Mouse (Mus musculus) testis, adult 2 months (tissue): ENCODE measurements around the gene Cstf1.

Source experiments
- CTCF ChIP-seq: fragments of 200-500 bp; IDR thresholded peaks from 2 replicates; pipeline ENCODE4 v1.5.1; 2012; ENCODE audit warnings: low read depth, mild to moderate bottlenecking, inconsistent platforms, low read length, moderate library complexity; ENCODE audit not compliant: control insufficient read depth, insufficient read depth, insufficient replicate concordance
- POLR2A ChIP-seq: fragments of 200-500 bp; IDR thresholded peaks from 2 replicates; pipeline ENCODE4 v1.6.1; 2012; ENCODE audit warnings: low read depth, mild to moderate bottlenecking, inconsistent platforms, low read length, moderate library complexity; ENCODE audit not compliant: control insufficient read depth

- TF ChIP-seq CTCF (no peak), POLR2A (no peak)
These were observed 23.0 kb downstream of the Cstf1 start, which contains the start of gene Cass4 for GRCm38 (mm10) chr2:172393391-172394051.
